Mouse (Mus musculus) layer of hippocampus, adult 2 months (tissue): Measurements from ENCODE around the gene Smyd3. TPM values are rescaled to one million over a fixed set of nuclear protein-coding genes. Genes with fewer than 3 reads are reported as not detected.

Experiments
- DNase-seq, 2 experiments: peaks; one replicate each; pipeline ENCODE4 v3.0.0; 2022; ENCODE audit warnings: low spot score in 2 of 2
- H3K27ac ChIP-seq: fragments of 200-600 bp; 2 replicates; pipeline ENCODE4 v1.8.1; 2022
- H3K4me3 ChIP-seq: fragments of 200-600 bp; 2 replicates; pipeline ENCODE4 v1.8.1; 2022; ENCODE audit warnings: mild to moderate bottlenecking
- CTCF ChIP-seq: fragments of 200-600 bp; conservative IDR thresholded peaks from 2 replicates; pipeline ENCODE4 v1.8.1; 2022; ENCODE audit warnings: antibody characterized with exemption, mild to moderate bottlenecking, moderate library complexity
- total RNA-seq, 2 experiments: library from RNA; stranded (reverse); gene quantifications; 2 replicates each; pipeline ENCODE4 v1.2.3; 2021

Gene Smyd3
- total RNA-seq, 2 experiments from 2014 or later: 21.1 to 24.5 TPM

GRCm38 (mm10) chr1:178988176-178988575 lies 529.7 kb downstream of the Smyd3 start:
- Histone ChIP-seq H3K27ac (no peak overlapping the region), H3K4me3 (no peak overlapping the region)
- no peak for TF ChIP-seq CTCF
- DNase-seq: no peak

- no peak for TF ChIP-seq CTCF
These were observed 536.2 kb downstream of the Smyd3 start for GRCm38 (mm10) chr1:178981641-178982040.

GRCm38 (mm10) chr1:178980185-178980584 lies 537.7 kb downstream of the Smyd3 start:
- TF ChIP-seq CTCF: peak; percentile 50
- Histone ChIP-seq H3K27ac (no peak overlapping the region), H3K4me3 (no peak overlapping the region)
- DNase-seq: no peak

More at GRCm38 (mm10) chr1:178981641-178982040, 536.2 kb downstream of the Smyd3 start:
- DNase-seq: no peak
- no peak overlapping the region for H3K27ac ChIP-seq
- H3K4me3 ChIP-seq: no peak overlapping the region

- DNase-seq: no peak
- H3K4me3 ChIP-seq: no peak overlapping the region
- no peak for TF ChIP-seq CTCF
- H3K27ac ChIP-seq: no peak overlapping the region
These were observed 539.1 kb downstream of the Smyd3 start for GRCm38 (mm10) chr1:178978617-178979245.

- no peak for DNase-seq
- no peak for TF ChIP-seq CTCF
- H3K4me3 ChIP-seq: no peak overlapping the region
- H3K27ac ChIP-seq: no peak overlapping the region
These were observed 545.8 kb downstream of the Smyd3 start for GRCm38 (mm10) chr1:178972055-178972454.

GRCm38 (mm10) chr1:178961661-178962060 lies 556.2 kb downstream of the Smyd3 start:
- Histone ChIP-seq H3K4me3 (no peak overlapping the region), H3K27ac (no peak overlapping the region)
- DNase-seq: no peak
- no peak for TF ChIP-seq CTCF

- Histone ChIP-seq H3K27ac (no peak overlapping the region), H3K4me3 (no peak overlapping the region)
- peak; percentile 59 to 86 for DNase-seq
- peak; percentile 90 for TF ChIP-seq CTCF
These were observed 557.8 kb downstream of the Smyd3 start for GRCm38 (mm10) chr1:178960015-178960559.

- no peak for TF ChIP-seq CTCF
- no peak overlapping the region for H3K27ac ChIP-seq
- H3K4me3 ChIP-seq: no peak overlapping the region
- DNase-seq: no peak
These were observed 559.2 kb downstream of the Smyd3 start for GRCm38 (mm10) chr1:178958641-178959040.

GRCm38 (mm10) chr1:178952910-178953309 lies 564.9 kb downstream of the Smyd3 start:
- DNase-seq: no peak
- TF ChIP-seq CTCF: no peak
- Histone ChIP-seq H3K4me3 (no peak overlapping the region), H3K27ac (no peak overlapping the region)

GRCm38 (mm10) chr1:178942251-178942963 lies 575.4 kb downstream of the Smyd3 start:
- H3K4me3 ChIP-seq: no peak overlapping the region
- H3K27ac ChIP-seq: no peak overlapping the region
- no peak for TF ChIP-seq CTCF
- DNase-seq: no peak

- TF ChIP-seq CTCF: no peak
- Histone ChIP-seq H3K4me3 (no peak overlapping the region), H3K27ac (no peak overlapping the region)
- no peak for DNase-seq
These were observed 577.5 kb downstream of the Smyd3 start for GRCm38 (mm10) chr1:178940353-178940752.

- no peak overlapping the region for H3K4me3 ChIP-seq
- no peak for TF ChIP-seq CTCF
- no peak for DNase-seq
- no peak overlapping the region for H3K27ac ChIP-seq
These were observed 580.9 kb downstream of the Smyd3 start for GRCm38 (mm10) chr1:178936976-178937375.

GRCm38 (mm10) chr1:178936457-178936856 lies 581.4 kb downstream of the Smyd3 start:
- TF ChIP-seq CTCF: no peak
- Histone ChIP-seq H3K4me3 (no peak overlapping the region), H3K27ac (no peak overlapping the region)
- no peak for DNase-seq

- DNase-seq: no peak
- no peak for TF ChIP-seq CTCF
- no peak overlapping the region for H3K4me3 ChIP-seq
- H3K27ac ChIP-seq: no peak overlapping the region
These were observed 583.7 kb downstream of the Smyd3 start for GRCm38 (mm10) chr1:178933953-178934637.
